Mouse (Mus musculus) brown adipose tissue, adult 24 weeks (tissue): ENCODE data around the gene Znhit3. TPM values are rescaled to one million over a fixed set of nuclear protein-coding genes. Genes with fewer than 3 reads are reported as not detected.
"Not testable (repeated sequence)": the region's sequence is repeated elsewhere in the genome, so short reads cannot be mapped to it uniquely, and the experiment has no call there.

ENCODE experiments used
- H3K27ac ChIP-seq: fragments of 200-500 bp; replicated peaks from 2 replicates; pipeline ENCODE4 v1.5.1; 2012; ENCODE audit warnings: low read depth, mild to moderate bottlenecking, low read length
- H3K4me1 ChIP-seq: fragments of 200-500 bp; 2 replicates; pipeline ENCODE4 v1.6.1; 2012; ENCODE audit warnings: low read length, mixed read lengths; ENCODE audit not compliant: control insufficient read depth, insufficient read depth, insufficient read length
- H3K4me3 ChIP-seq: fragments of 200-500 bp; 2 replicates; pipeline ENCODE4 v1.5.1; 2012; ENCODE audit warnings: low read depth, mild to moderate bottlenecking, low read length, moderate library complexity; ENCODE audit not compliant: insufficient read depth
- polyA plus RNA-seq: library from polyadenylated mRNA; stranded (reverse); fragments of >200 nt; gene quantifications from 2 replicates; pipeline ENCODE4 v1.2.4, GENCODE M21; 2012; ENCODE audit not compliant: missing spikeins, insufficient read depth, insufficient read length

The Znhit3 gene
- polyA plus RNA-seq, 1 experiment: 18.5 TPM

DNA sequence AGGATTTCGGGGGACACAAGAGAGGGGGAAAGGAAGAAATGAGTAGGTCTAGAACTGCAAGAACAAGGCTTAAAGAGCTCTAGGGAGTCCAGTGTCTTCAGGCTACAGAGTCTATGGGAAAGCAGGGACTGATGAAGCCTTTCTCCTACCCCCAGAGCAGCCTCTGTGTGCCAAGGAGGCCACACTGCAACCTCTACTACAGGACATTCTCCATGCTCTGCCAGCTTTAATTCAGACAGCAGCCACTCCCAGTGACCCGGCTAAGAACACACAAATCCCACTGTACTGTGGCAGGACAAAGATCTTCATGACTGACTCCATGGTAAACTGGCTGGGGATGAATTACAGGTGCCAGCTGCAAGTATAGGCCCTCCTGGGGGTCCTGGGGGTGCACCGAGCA lies 9.1 kb downstream of the Znhit3 start:
- no peak overlapping the region for H3K4me3 ChIP-seq
- H3K4me1 ChIP-seq: no peaks in the 10 kb centered on the region
- no peak overlapping the region for H3K27ac ChIP-seq

DNA sequence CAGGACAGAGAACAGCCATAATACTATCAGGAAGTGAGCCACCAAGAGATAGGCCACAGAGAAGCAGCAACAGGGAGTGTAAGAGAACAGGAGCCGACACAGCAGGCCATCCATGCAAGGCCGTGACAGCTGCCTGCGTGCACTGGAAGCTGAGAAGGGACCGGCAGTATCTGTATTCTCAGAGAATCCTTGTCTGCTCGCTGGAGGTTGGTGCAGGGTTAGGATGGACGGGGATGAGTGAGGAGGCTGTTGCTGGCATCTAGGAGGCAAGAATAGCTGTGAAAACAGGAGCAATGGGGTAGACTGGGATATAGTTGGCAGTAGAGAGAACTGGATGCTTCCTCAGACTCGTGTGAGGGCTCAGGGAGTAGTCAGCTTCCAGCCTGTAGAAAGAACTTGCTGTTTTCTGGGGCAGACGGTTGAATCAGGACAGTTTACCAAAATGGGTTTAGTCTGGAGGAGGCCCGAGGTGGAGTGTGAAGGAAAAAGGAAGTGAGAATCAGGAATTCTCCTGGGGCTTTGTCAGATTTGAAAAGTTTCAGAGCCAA lies 11.5 kb downstream of the Znhit3 start:
- Histone ChIP-seq H3K4me1 (no peaks in the 10 kb centered on the region), H3K27ac (no peak overlapping the region), H3K4me3 (no peak overlapping the region)

DNA sequence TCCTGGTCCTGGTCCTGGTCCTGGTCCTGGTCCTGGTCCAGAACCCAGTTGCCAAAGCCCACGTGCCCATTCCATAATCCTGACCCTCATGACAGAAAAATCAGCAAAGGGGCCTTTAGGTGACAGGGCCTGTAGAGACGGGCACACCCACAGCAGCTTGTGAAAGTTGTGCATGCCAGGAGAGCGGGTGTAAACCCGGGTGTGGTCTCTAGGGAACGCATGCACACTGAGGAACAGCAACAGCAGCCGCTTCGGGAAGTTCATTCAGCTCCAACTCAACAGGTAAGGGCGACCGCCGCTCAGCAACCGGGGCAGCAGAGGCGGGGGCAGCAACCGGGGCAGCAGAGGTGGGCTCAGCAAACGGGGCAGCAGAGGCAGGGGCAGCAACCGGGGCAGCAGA lies 23.1 kb downstream of the Znhit3 start:
- Histone ChIP-seq H3K4me3 (no peak overlapping the region), H3K27ac (no peak overlapping the region), H3K4me1 (no peaks in the 10 kb centered on the region)

DNA sequence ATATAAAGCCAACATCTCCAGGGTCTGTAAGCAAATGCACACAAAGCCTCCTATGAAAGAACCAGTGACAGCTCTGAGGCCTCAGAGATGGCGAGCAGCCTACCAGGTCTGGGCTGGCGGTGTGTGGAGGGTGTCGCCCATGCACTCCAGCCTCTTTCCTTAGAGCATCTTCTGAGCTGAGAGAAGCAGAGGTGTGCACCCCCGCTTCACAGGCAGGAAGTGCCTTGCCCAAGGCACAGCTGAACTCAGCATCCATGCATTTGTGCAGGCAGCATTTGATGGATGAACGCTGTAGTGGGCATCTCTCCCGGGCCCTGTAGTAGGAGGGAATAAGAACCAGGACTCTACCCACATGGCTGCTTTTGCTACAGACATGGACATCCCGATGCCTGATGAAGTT lies 24.5 kb downstream of the Znhit3 start:
- no peak overlapping the region for H3K4me3 ChIP-seq
- H3K27ac ChIP-seq: no peak overlapping the region
- no peaks in the 10 kb centered on the region for H3K4me1 ChIP-seq

DNA sequence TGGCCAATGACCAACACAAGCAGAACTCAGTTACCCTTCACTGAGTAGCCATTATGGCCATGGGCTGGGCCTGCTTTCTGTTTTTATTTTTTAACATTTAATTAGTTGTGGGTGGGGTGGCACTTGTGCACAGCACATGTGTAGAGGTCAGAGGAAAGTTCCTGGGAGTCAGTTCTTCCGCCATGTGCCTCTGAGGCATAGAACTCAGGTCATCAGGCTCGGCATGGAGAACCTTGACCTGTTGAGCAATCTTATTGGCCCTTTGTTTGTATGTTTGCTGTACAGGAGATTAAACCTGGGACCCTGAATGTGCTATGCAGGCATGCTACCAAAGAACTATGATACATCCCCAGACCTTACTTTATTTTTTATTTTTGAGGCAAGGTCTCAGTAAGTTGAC lies 26.7 kb downstream of the Znhit3 start:
- H3K4me1 ChIP-seq: no peaks in the 10 kb centered on the region
- no peak overlapping the region for H3K4me3 ChIP-seq
- no peak overlapping the region for H3K27ac ChIP-seq

DNA sequence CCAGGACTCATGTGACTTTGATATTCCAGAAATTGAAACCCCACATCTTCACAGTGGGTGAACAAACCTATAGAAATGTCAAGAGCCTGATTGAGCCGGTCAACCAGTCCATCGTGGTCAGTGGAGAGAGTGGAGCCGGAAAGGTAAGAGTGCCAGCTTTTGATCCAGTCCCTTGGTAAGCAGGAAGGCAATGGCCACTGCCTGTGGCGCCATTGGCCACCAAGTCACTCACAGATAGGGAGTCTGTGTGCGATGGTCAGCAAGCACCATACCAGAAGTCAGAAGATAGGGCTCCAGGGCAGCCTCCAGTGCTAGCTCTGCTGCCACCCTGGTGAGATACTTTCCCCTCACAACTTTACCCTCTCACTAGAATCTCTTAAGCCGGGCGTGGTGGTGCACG lies 28.1 kb downstream of the Znhit3 start:
- no peaks in the 10 kb centered on the region for H3K4me1 ChIP-seq
- no peak overlapping the region for H3K4me3 ChIP-seq
- no peak overlapping the region for H3K27ac ChIP-seq

DNA sequence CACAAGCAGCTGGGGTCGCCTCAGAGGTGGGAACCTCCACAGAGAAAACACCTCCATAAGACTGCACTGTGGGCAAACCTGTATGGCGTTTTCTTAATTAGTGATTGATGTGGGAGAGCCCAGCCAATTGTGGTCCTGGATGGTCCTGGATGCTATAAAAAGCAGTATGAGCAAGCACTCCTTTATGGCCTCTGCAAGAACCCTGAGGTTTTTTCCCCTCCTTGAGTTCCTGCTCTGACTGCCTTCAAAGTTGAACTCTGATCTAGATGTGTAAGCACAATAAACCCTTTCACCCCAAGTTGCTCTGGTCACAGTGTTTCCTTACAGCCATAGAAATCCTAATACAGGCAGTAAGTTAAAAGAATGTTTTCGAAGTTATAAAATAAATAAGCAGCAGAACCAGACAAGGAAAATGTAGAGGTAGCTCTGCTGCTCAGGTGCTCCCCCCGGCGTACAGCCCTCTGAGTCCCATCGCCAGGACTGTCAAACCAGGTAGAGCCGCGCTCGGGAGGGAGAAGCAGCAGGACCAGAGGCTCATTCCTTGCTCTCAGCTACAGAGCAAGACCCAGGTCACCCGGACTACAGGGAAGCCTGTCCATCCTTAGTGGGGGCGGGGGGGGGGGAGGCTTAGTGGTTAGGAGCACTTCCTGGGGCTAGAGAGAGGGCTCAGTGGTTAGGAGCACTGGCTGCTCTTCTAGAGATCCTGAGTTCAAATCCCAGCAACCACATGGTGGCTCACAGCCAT lies 29.2 kb downstream of the Znhit3 start:
- Histone ChIP-seq H3K4me1 (no peaks in the 10 kb centered on the region), H3K27ac (no peak overlapping the region), H3K4me3 (no peak overlapping the region)

DNA sequence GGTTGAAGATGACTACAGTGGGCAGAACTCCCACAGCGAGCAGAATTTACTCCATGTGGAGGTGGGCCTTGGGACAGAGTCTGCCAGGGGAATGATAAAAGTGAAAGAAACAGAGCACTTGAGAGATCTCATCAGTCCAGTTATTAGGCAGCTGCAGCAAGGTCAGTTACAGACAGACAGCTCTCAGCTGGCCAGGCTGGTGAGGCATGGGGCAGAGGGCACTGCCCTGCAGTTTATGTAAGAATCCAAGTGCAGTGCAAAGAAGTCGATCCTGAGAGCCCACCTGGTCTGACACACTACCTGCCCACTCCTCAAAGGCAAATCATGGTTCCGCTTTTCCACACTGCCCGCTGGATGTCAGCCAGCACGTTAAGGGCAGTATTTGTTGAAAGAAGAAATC lies 29.9 kb downstream of the Znhit3 start:
- no peaks in the 10 kb centered on the region for H3K4me1 ChIP-seq
- no peak overlapping the region for H3K27ac ChIP-seq
- H3K4me3 ChIP-seq: no peak overlapping the region

DNA sequence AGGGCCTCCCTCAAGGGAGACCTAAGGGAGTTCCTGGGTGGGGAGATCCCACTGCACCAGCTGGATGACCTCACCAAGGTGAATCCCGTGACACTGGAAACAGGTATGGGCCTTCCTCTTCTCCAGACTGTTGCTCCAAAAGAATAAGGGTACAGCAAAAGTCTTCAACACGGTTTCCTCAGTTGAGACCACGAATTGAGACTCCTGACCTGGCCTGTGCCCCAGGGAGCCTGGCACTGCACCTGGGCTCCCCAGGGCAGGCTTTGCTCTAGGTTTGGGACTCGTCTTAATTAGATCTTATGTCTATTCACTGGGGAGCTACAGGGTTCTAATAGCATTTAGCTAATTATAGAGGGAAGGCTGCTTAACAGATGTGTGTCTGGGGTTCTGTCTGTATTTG lies 30.9 kb downstream of the Znhit3 start:
- H3K27ac ChIP-seq: no peak overlapping the region
- no peaks in the 10 kb centered on the region for H3K4me1 ChIP-seq
- no peak overlapping the region for H3K4me3 ChIP-seq

DNA sequence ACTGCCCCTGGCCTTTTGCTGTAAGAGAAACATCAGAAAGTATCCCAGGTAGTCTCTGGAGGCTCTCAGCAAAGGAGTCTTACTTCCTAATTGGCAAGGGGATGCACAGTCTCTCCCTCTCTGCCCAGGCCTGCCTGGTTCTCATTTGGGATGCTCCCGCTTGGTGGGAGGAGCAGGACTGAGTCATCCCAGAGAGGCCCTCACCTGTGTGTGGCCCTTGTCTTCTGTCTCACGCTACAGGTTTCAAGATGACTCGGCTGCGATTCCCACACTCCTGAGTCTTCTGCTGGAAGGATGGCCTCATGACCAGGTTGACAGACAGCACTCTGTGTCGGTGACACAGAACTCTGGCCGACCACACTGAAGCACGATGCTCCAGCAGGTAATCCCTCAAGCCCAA lies 33.8 kb downstream of the Znhit3 start:
- Histone ChIP-seq H3K4me1 (no peaks in the 10 kb centered on the region), H3K4me3 (no peak overlapping the region), H3K27ac (no peak overlapping the region)

DNA sequence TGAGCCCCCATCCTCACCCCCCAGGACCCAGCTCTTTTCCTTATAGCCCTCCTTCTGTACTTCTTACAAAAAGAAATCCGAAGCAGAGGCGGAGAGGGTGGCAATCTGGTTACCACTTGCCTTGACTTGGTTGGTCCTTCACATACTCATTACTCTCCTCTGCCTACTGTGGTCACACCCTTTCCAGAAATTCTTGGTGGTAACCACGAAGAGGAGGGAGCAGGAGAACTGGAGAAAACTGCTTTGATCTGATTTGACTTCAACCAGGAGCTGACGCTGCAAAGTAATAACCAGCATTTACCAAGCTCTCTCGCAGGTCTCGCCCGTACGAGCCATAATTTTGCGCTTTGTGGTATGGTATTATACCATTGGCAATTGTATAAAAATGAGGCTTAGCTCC lies 35.2 kb downstream of the Znhit3 start:
- Histone ChIP-seq H3K4me3 (peak overlapping the region; percentile 99), H3K4me1 (no peaks in the 10 kb centered on the region), H3K27ac (no peak overlapping the region)

DNA sequence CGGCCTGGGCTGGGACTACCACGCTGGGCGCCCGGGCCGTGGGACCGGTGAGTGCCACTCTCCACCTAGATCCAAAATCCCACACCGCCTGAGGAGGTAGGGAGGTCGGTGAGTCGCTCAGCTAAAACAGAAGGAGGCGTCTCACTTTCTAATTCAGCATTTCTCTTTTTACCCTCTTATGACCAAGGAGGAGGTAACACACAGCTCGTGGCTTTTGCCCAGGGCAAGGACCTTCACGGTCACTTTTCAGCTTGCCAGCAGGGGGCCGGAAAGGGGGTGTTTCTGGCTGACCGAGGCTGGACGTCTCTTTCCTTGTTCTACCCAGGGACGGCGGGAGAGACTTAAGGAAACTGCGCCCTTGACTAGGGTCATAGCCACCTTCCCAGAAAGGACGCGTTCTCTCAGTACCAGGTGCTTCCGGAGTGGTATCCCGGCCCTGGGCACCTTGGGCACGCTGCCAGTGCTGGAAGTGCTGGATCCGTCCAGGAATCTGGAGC lies 35.7 kb downstream of the Znhit3 start:
- peak overlapping the region; percentile 53 for H3K27ac ChIP-seq
- peak overlapping the region; percentile 99 for H3K4me3 ChIP-seq
- H3K4me1 ChIP-seq: no peaks in the 10 kb centered on the region

DNA sequence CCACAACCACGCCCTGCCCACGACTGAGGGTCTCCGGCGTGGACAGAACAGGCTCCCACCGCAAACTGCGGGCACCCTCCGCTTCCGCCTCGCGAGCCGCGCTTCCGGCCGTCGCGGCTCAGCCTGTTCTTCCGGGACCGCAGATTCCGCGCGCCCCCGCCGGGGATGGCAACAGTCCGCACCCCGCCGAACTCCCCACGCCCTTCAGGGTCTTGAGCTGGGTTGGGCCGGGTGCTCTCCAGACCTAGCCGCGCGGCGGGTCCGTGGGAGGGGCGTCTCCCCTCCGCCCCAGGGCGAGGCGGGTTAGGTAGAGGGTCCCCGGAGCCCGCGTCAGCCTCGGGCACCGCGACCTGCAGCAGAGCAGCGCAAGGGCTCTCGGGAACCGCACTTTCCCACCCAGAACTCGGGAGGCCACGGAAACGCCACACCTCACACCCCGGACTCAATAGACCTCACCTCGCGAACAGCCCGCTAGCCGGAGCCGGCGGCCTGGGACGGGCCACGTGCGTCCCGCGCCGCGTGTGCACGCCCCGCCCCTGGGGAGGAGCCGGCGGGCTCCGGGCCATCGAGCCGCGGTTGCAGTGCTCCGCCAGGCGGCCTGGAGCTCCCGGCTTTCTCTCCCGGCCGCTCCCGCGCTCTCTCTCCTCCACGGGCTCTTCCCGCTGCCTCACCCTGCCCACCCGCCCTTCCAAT lies 36.2 kb downstream of the Znhit3 start, which contains the start of the genes Myo19 and Pigw:
TSS of gene Myo19 (plus strand) at position 377 of the 693 bp plus-strand sequence.
TSS of gene Pigw (minus strand) at position 514 of the 693 bp plus-strand sequence.
- Histone ChIP-seq H3K4me3 (peak within 1 kb of the TSS; percentile 99), H3K27ac (peak within 1 kb of the TSS; percentile 61), H3K4me1 (no peaks in the 10 kb centered on the region)

DNA sequence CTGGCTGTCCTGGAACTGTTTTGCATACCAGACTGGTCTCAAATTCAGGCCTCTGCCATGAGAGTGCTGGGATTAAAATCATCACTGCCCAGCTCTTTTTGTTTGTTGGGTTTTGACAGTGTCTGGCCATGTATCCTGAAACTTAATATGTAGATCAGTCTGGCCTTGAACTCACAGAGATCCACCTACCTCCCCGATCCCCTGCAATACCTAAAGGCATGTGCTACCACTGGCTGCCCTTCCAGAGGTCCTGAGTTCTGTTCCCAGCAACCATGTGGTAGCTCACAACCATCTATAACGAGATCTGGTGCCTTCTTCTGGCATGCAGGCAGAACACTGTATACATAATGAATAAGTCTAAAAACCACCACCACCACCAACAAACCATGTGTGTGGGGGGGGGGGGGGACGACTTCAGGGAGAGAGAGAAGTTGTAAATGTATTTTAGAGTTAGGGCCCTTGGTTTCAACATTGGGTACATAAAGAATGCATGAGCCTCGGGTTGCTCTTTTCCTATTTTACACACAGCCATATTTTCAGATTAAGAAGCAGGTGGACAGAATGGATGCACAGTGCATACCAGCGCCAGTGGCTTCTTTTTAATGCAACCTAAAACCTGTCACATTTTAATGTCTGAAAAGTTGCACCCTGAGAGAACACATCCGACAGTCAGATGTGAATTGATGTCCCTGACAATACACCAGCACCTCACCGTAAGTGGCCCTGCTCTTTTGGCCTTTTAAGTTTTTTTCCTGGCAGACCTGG lies 37.0 kb downstream of the Znhit3 start:
- Histone ChIP-seq H3K4me1 (no peaks in the 10 kb centered on the region), H3K27ac (peak overlapping the region; percentile 61), H3K4me3 (peak overlapping the region; percentile 99)

DNA sequence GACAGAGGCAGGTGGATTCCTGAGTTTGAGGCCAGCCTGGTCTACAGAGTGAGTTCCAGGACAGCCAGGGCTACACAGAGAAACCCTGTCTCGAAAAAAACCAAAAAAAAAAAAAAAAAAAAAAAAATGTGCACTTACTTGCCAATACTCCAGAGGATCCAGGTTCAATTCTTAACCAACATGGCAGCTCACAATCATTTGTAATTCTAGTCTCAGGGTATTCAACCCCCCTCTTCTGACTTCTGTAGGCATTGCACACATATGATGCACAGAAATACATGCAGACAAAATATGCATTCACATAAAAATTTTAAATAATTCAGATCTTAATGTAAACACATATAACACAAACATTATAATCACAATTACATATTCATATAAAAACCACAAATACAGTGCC lies 40.1 kb downstream of the Znhit3 start:
- H3K4me1 ChIP-seq, H3K4me3 ChIP-seq, H3K27ac ChIP-seq: not testable (repeated sequence)
